Mouse (Mus musculus): ENCODE results near the gene Ctnna2. TPM values are rescaled to one million over a fixed set of nuclear protein-coding genes. Genes with fewer than 3 reads are reported as not detected.
A peak's percentile ranks its signal among the peaks of the same experiment; 100 is the strongest.

The Ctnna2 gene
- polyA plus RNA-seq, 1 experiment from 2014 or later = 52.0 TPM

DNA sequence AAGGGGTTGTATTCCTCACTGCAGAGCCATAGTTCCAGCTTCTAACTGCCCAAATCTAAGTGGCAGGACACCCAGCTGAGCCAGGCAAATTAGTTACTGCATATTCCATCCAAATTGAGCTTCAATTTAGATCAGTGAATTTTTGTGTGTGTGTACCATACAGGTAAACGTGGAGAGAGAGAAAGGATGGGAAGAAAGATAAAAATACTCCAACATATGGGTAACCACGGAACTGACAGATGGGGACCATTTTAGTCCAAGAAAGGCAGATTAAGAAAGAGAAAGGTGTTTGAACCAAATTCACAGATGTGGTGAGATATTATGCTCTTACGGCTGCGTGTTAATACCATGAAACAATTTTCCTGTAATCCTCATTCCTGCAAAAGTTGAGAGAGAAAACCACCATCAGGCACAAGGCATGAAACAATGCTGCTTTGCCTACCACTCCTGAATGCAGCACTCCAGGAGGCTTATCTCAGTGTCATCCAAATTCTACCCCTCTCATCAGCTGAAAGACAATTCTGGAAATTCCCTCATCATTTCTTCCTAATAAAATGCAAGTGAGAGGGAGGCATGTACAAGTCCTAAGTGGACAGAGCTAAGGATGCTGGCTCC lies 840.1 kb downstream of the Ctnna2 start:
- no peaks in the 10 kb centered on the region for H3K4me1 ChIP-seq (replicated peaks; ENCODE audit: control insufficient read depth, insufficient read depth, low read length)
- H3K27ac ChIP-seq (ENCODE audit: low read depth, low read length) = no peak overlapping the region
- ATAC-seq (ENCODE audit: low FRiP score) (no peak), DNase-seq (ENCODE audit: low spot score) (no peak)
- 92% methylated on average over 4 of the region's 4 CpGs for WGBS
- no peak overlapping the region for H3K4me3 ChIP-seq (ENCODE audit: low read depth, low read length)
- no peaks in the 10 kb centered on the region for H3K27me3 ChIP-seq (ENCODE audit: control insufficient read depth, insufficient read depth, low read length)
- H3K9ac ChIP-seq (ENCODE audit: low read depth, low read length) = no peak overlapping the region
- no peak overlapping the region for H3K4me2 ChIP-seq (replicated peaks; ENCODE audit: low read depth, low read length)
- H3K9me3 ChIP-seq (ENCODE audit: control insufficient read depth, low read length) = no peaks in the 10 kb centered on the region
- H3K36me3 ChIP-seq (ENCODE audit: control insufficient read depth, insufficient read depth, low read length) = no peaks in the 10 kb centered on the region

DNA sequence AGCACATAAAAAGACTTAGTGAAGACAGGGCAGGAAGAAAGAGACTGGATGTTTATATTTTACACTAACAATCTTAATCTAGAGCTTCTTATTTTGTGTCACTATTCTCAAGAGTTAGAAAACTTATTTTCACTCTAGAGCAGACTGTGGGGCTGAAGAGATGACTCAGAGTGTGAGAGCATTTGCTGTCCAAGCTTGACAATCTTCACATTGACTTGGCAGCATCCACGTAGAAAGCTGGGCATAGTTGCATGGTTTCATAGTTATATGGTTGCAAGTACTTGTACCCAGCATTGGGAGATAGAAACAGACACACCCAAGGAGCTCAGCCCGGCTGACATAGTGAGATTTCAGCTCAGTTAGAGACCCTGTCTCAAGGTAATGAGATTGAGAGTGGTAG lies 858.6 kb downstream of the Ctnna2 start:
- DNase-seq (ENCODE audit: low spot score) (no peak), ATAC-seq (ENCODE audit: low FRiP score) (no peak)
- no peak overlapping the region for H3K4me2 ChIP-seq (replicated peaks; ENCODE audit: low read depth, low read length)
- no peaks in the 10 kb centered on the region for H3K4me1 ChIP-seq (replicated peaks; ENCODE audit: control insufficient read depth, insufficient read depth, low read length)
- no peaks in the 10 kb centered on the region for H3K36me3 ChIP-seq (ENCODE audit: control insufficient read depth, insufficient read depth, low read length)
- no peak overlapping the region for H3K9ac ChIP-seq (ENCODE audit: low read depth, low read length)
- H3K4me3 ChIP-seq (ENCODE audit: low read depth, low read length) = no peak overlapping the region
- no peaks in the 10 kb centered on the region for H3K9me3 ChIP-seq (ENCODE audit: control insufficient read depth, low read length)
- no peak overlapping the region for H3K27ac ChIP-seq (ENCODE audit: low read depth, low read length)
- H3K27me3 ChIP-seq (ENCODE audit: control insufficient read depth, insufficient read depth, low read length) = no peaks in the 10 kb centered on the region
- WGBS = 71% methylated on average over 2 of the region's 2 CpGs

DNA sequence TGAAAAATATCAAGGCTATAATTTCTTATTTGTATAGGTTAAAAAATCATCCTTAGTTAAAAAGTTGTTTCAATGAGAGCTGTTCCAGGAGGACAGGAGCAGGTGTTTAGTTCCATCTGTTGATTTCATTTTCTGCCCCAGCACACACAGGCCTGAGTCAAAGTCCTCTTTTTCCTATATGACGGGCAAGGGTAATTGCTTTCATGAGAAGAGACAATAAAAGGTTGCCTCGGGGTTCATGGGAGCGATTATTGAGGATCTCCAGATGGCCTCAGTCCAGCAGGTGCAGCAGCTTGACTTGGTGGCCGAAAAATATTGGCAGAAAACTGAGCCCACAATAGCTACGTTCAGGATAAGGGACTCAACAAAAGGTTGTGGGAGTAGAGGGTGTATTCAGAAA lies 859.0 kb downstream of the Ctnna2 start:
- peak; percentile 53; the same call in 1 of the 2 replicates for ATAC-seq (ENCODE audit: low FRiP score)
- Histone ChIP-seq H3K9ac (ENCODE audit: low read depth, low read length) (no peak overlapping the region), H3K36me3 (ENCODE audit: control insufficient read depth, insufficient read depth, low read length) (no peaks in the 10 kb centered on the region)

DNA sequence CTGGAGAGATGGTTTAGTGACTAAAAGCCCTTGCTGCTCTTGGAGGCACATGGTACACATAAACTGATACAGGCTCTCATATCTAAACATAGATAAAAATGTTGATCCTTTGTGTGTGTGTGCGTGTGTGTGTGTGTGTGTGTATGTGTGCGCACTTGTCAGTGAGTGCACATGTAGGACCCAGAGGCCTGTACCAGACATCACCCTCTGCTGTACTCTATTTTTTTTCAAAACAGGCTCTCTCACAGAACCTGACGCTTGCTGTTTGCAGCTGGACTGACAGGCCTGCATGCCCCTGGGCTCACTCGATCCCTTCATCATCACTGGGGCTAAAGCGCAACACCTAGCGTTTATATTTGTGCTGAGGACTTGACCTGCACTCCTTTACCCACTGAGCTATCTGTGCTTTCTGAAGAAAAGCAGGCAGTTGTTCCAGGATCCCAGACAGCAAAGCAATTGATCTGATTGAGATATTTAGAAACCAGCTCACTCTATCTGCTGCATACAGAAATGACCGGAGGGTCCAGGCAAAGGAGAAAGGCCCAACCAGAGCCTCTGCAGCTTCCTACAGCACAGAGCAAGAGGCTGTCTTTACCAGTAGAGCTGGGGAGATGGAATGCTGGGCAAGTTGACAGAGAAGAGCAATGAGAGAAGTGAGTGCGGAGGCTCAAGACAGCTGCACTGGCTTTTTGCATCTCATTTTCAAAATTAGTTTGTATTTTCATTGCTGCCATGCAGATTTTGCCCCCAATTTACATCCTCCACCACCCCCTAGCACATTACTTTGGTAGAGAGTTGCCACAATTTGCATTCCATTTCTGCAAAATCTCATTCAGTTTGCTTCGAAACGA lies 870.2 kb downstream of the Ctnna2 start:
- Histone ChIP-seq H3K4me1 (replicated peaks; ENCODE audit: control insufficient read depth, insufficient read depth, low read length) (0 out of 2 replicates have a peak, but pooled peaks cover 4% of the 10 kb centered on the region), H3K4me2 (replicated peaks; ENCODE audit: low read depth, low read length) (no peak overlapping the region), H3K27ac (ENCODE audit: low read depth, low read length) (no peak overlapping the region), H3K36me3 (ENCODE audit: control insufficient read depth, insufficient read depth, low read length) (no peaks in the 10 kb centered on the region), H3K9ac (ENCODE audit: low read depth, low read length) (no peak overlapping the region), H3K4me3 (ENCODE audit: low read depth, low read length) (no peak overlapping the region), H3K9me3 (ENCODE audit: control insufficient read depth, low read length) (no peaks in the 10 kb centered on the region), H3K27me3 (ENCODE audit: control insufficient read depth, insufficient read depth, low read length) (no peaks in the 10 kb centered on the region)
- WGBS = 75% methylated on average over 10 of the region's 10 CpGs
- DNase-seq (ENCODE audit: low spot score) (no peak), ATAC-seq (ENCODE audit: low FRiP score) (no peak)

More for the DNA sequence above, 859.0 kb downstream of the Ctnna2 start:
- no peaks in the 10 kb centered on the region for H3K27me3 ChIP-seq (ENCODE audit: control insufficient read depth, insufficient read depth, low read length)
- no peak overlapping the region for H3K4me2 ChIP-seq (replicated peaks; ENCODE audit: low read depth, low read length)
- H3K9me3 ChIP-seq (ENCODE audit: control insufficient read depth, low read length) = no peaks in the 10 kb centered on the region
- DNase-seq (ENCODE audit: low spot score) = peak; percentile 17
- no peaks in the 10 kb centered on the region for H3K4me1 ChIP-seq (replicated peaks; ENCODE audit: control insufficient read depth, insufficient read depth, low read length)
- no peak overlapping the region for H3K4me3 ChIP-seq (ENCODE audit: low read depth, low read length)
- 51% methylated on average over 5 of the region's 5 CpGs for WGBS
- no peak overlapping the region for H3K27ac ChIP-seq (ENCODE audit: low read depth, low read length)

DNA sequence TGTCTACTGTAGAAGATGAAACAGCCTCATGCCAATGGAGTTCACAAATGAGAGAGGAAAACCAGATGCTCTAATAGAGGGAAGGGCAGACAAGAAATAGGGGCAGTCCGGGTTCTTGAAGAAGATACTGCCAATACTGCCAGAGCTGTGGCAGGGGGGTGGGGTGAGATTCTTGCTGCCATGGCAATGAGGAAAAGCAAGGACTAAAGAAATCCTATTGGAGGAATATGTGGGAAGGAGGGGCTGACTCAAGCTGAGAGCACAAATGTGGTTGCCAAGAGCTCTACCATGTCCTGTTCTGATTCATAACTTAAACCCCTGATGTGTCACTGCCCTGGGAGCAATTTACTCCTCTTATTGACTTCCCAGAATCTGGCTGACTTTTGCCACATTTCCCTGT lies 878.5 kb downstream of the Ctnna2 start:
- ATAC-seq (ENCODE audit: low FRiP score) (no peak), DNase-seq (ENCODE audit: low spot score) (no peak)
- Histone ChIP-seq H3K27me3 (ENCODE audit: control insufficient read depth, insufficient read depth, low read length) (no peaks in the 10 kb centered on the region), H3K9ac (ENCODE audit: low read depth, low read length) (no peak overlapping the region), H3K4me2 (replicated peaks; ENCODE audit: low read depth, low read length) (no peak overlapping the region), H3K4me3 (ENCODE audit: low read depth, low read length) (no peak overlapping the region), H3K4me1 (replicated peaks; ENCODE audit: control insufficient read depth, insufficient read depth, low read length) (no peaks in the 10 kb centered on the region), H3K9me3 (ENCODE audit: control insufficient read depth, low read length) (no peaks in the 10 kb centered on the region), H3K36me3 (ENCODE audit: control insufficient read depth, insufficient read depth, low read length) (no peaks in the 10 kb centered on the region), H3K27ac (ENCODE audit: low read depth, low read length) (no peak overlapping the region)
- WGBS = 41% methylated on average over 1 of the region's 1 CpGs

DNA sequence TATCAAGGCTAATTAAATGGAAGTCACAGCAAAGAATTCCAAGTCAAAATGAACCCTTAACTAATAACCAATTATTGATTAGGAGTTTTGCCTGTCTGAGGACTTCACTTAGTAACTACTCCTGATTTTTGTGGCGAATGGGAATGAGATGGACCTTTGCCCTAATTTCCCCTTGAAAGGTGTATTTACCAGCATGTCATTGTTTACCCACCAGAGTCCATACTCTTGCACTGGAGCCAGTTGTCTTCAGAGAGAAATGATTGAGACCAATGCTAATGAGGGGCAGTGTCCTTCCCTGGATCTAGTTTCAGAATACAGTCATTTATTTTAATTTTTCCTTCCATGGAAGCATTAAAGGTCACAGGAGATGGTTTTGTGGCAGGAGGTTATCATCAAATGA lies 881.0 kb downstream of the Ctnna2 start:
- no peak for ATAC-seq (ENCODE audit: low FRiP score)
- Histone ChIP-seq H3K4me2 (replicated peaks; ENCODE audit: low read depth, low read length) (no peak overlapping the region), H3K9me3 (ENCODE audit: control insufficient read depth, low read length) (no peaks in the 10 kb centered on the region), H3K4me1 (replicated peaks; ENCODE audit: control insufficient read depth, insufficient read depth, low read length) (no peaks in the 10 kb centered on the region), H3K27me3 (ENCODE audit: control insufficient read depth, insufficient read depth, low read length) (no peaks in the 10 kb centered on the region), H3K9ac (ENCODE audit: low read depth, low read length) (no peak overlapping the region), H3K4me3 (ENCODE audit: low read depth, low read length) (no peak overlapping the region), H3K27ac (ENCODE audit: low read depth, low read length) (no peak overlapping the region), H3K36me3 (ENCODE audit: control insufficient read depth, insufficient read depth, low read length) (no peaks in the 10 kb centered on the region)
- 92% methylated on average over 1 of the region's 1 CpGs for WGBS
- no peak for DNase-seq (ENCODE audit: low spot score)

DNA sequence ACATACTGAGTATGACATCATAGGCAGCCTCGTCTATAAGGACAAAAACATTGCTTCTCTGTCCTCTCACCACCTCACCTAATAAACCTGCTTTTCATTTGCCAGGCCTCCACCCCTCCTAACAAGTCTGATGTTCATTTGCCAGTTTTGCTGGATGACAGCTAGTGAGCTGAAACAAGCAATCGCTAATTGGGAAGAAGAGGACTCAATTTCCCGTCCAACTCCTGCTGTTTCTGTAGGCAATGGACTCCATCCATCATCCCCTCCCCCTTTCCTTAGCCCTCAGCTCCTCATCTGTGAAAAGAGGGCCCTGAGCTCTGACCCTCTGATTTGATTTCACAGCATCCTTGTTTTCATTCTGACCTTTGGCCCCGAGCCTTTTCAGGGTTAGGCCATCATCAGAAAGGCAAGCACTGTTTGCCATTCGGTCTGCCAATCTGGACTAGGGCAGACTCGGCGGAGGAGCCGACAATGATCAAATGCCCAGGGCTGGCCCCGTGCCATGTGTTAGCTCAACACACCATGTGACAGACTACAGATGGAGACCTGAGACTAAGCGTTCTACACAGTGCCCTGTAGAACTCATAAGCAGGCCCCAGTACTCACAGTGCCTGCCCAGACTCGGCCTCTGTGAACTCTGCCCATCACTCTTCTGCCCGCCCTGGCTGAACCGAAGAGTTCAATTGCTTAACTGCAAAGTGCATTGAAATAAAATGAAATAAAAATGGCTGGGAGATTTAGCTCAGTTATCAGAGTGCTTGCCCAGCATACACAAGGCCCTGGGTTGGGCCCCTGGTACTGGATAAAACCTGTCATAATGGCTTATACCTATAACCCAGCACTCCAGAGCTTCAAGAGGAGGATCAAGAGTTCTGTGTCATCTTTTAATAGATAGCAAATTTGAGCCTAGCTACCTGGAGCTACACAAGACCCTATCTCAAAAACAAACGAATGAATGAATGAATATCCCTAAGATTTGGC lies 903.8 kb downstream of the Ctnna2 start:
- ATAC-seq (ENCODE audit: low FRiP score) (peak; percentile 97), DNase-seq (ENCODE audit: low spot score) (peak; percentile 68)
- WGBS = 18% methylated on average over 14 of the region's 14 CpGs
- Histone ChIP-seq H3K4me1 (replicated peaks; ENCODE audit: control insufficient read depth, insufficient read depth, low read length) (peaks cover 5% of the 10 kb centered on the region; the same call in 1 of the 2 replicates), H3K4me2 (replicated peaks; ENCODE audit: low read depth, low read length) (no peak overlapping the region), H3K27ac (ENCODE audit: low read depth, low read length) (no peak overlapping the region; the same call in 1 of the 2 replicates), H3K9me3 (ENCODE audit: control insufficient read depth, low read length) (no peaks in the 10 kb centered on the region), H3K36me3 (ENCODE audit: control insufficient read depth, insufficient read depth, low read length) (no peaks in the 10 kb centered on the region), H3K4me3 (ENCODE audit: low read depth, low read length) (no peak overlapping the region), H3K9ac (ENCODE audit: low read depth, low read length) (no peak overlapping the region), H3K27me3 (ENCODE audit: control insufficient read depth, insufficient read depth, low read length) (no peaks in the 10 kb centered on the region)

DNA sequence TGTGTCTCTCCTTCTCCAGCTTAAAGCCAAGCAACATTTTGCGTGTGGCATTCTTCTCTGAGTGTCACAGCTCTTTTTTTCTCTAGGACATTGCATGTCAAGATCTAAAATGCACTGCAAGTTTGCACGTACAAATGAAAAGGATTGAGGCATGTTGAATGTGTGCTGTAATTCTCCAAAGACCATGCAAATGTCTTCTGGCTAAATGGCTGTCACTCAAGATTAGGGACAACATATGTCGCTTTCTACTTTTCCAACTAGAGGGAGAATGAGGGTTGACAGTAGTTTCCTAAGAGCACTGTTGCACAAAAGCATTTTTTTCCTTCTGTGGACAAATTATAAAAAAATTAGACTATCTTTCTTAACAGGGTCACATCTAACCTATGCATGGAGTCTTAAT lies 909.9 kb downstream of the Ctnna2 start:
- no peak overlapping the region for H3K27ac ChIP-seq (ENCODE audit: low read depth, low read length)
- H3K9me3 ChIP-seq (ENCODE audit: control insufficient read depth, low read length) = no peaks in the 10 kb centered on the region
- no peaks in the 10 kb centered on the region for H3K27me3 ChIP-seq (ENCODE audit: control insufficient read depth, insufficient read depth, low read length)
- no peak overlapping the region for H3K4me2 ChIP-seq (replicated peaks; ENCODE audit: low read depth, low read length)
- H3K4me1 ChIP-seq (replicated peaks; ENCODE audit: control insufficient read depth, insufficient read depth, low read length) = no peaks in the 10 kb centered on the region
- ATAC-seq (ENCODE audit: low FRiP score) = 0 out of 2 replicates have a peak, but pooled peaks have one; percentile 51
- DNase-seq (ENCODE audit: low spot score) = peak; percentile 24
- no peak overlapping the region for H3K9ac ChIP-seq (ENCODE audit: low read depth, low read length)
- H3K4me3 ChIP-seq (ENCODE audit: low read depth, low read length) = no peak overlapping the region
- H3K36me3 ChIP-seq (ENCODE audit: control insufficient read depth, insufficient read depth, low read length) = no peaks in the 10 kb centered on the region
- WGBS = 56% methylated on average over 3 of the region's 3 CpGs
